In genomic region chr4:22186422-22186821, GRCm38 (mm10) we compare ENCODE assay signal across 18 mouse cellular contexts.
DNase-seq lines count a peak whose midpoint lies in the region; ATAC-seq and TF ChIP-seq lines count a peak whose summit lies in the region.
"Had no signal": no experiment of that assay in that cellular context is flagged by ENCODE, and none has a peak within 500 bp of the region (broad histone marks: within the 10 kb centered on the region; RNA-seq: fewer than 3 reads in every experiment).

No protein-coding gene starts in this region.

- H3K27me3 ChIP-seq in hindbrain, embryonic 10.5 days (ENCODE audit: insufficient read depth, poor library complexity, severe bottlenecking), result no peaks in the 10 kb centered on the region
- no peaks in the 10 kb centered on the region for H3K27me3 ChIP-seq in hindbrain, postnatal 0 days (ENCODE audit: insufficient read depth, low read length)
- no peaks in the 10 kb centered on the region for H3K27me3 ChIP-seq in neural tube, embryonic 15.5 days (replicated peaks)
- H3K27me3 ChIP-seq in liver, embryonic 11.5 days (replicated peaks; ENCODE audit: control insufficient read depth, insufficient read depth, low read length), result no peaks in the 10 kb centered on the region
- H3K27me3 ChIP-seq: embryonic facial prominence, embryonic 12.5 days; forebrain, embryonic 15.5 days; intestine, embryonic 15.5 days; stomach, embryonic 15.5 days had no signal

- H3K4me1 ChIP-seq in hindbrain, embryonic 10.5 days (replicated peaks), result peaks cover 14% of the 10 kb centered on the region
- H3K4me1 ChIP-seq in hindbrain, postnatal 0 days (ENCODE audit: insufficient read depth, low read length), result no peaks in the 10 kb centered on the region
- no peaks in the 10 kb centered on the region for H3K4me1 ChIP-seq in neural tube, embryonic 15.5 days
- no peaks in the 10 kb centered on the region for H3K4me1 ChIP-seq in liver, embryonic 11.5 days (replicated peaks; ENCODE audit: control insufficient read depth, insufficient read depth, low read length)
- H3K4me1 ChIP-seq: embryonic facial prominence, embryonic 12.5 days; intestine, embryonic 15.5 days; stomach, embryonic 15.5 days had no signal

- peak; percentile 49 for DNase-seq in hindbrain, embryonic 10.5 days (ENCODE audit: low spot score)
- no peak for DNase-seq in hindbrain, postnatal 0 days (ENCODE audit: low spot score)
- DNase-seq in neural tube, embryonic 10.5 days (ENCODE audit: extremely low spot score, low spot score), result peak; percentile 34
- peak; percentile 68 for DNase-seq in mesoderm, embryonic 11.5 days (ENCODE audit: low read depth, low spot score)
- no peak for DNase-seq in urinary bladder, postnatal 36 days (ENCODE audit: low spot score in 2 of 2)
- DNase-seq in layer of hippocampus, postnatal 10 days (ENCODE audit: low spot score in 2 of 2), result no peak
- DNase-seq in liver, embryonic 11.5 days (ENCODE audit: low spot score), result no peak
- DNase-seq: cerebellum, postnatal 25 days; kidney, postnatal 10 days; layer of hippocampus, adult 9-11 months; liver; lung, adult 18-20 months had no signal

- H3K36me3 ChIP-seq in hindbrain, embryonic 10.5 days, result no peaks in the 10 kb centered on the region
- H3K36me3 ChIP-seq in hindbrain, postnatal 0 days (ENCODE audit: insufficient read depth, low read length), result no peaks in the 10 kb centered on the region
- H3K36me3 ChIP-seq in neural tube, embryonic 15.5 days, result no peaks in the 10 kb centered on the region
- H3K36me3 ChIP-seq in liver, embryonic 11.5 days (ENCODE audit: control insufficient read depth, insufficient read depth, low read length), result no peaks in the 10 kb centered on the region
- H3K36me3 ChIP-seq: embryonic facial prominence, embryonic 12.5 days; forebrain, embryonic 15.5 days; intestine, embryonic 15.5 days; stomach, embryonic 15.5 days had no signal

- no peak overlapping the region for H3K4me3 ChIP-seq in hindbrain, embryonic 10.5 days
- H3K4me3 ChIP-seq in hindbrain, postnatal 0 days (ENCODE audit: low read length), result no peak overlapping the region
- no peak overlapping the region for H3K4me3 ChIP-seq in neural tube, embryonic 15.5 days (replicated peaks)
- no peak overlapping the region for H3K4me3 ChIP-seq in liver, embryonic 11.5 days (ENCODE audit: low read depth, low read length)
- H3K4me3 ChIP-seq: embryonic facial prominence, embryonic 12.5 days; forebrain, embryonic 15.5 days; intestine, embryonic 15.5 days; stomach, embryonic 15.5 days had no signal

- no peak overlapping the region for H3K4me2 ChIP-seq in hindbrain, postnatal 0 days (ENCODE audit: low read depth, low read length)
- no peak overlapping the region for H3K4me2 ChIP-seq in neural tube, embryonic 15.5 days
- no peak overlapping the region for H3K4me2 ChIP-seq in liver, embryonic 11.5 days
- H3K4me2 ChIP-seq: embryonic facial prominence, embryonic 12.5 days; forebrain, embryonic 15.5 days; heart, embryonic 11.5 days; intestine, embryonic 15.5 days; stomach, embryonic 15.5 days had no signal

- H3K9me3 ChIP-seq in hindbrain, embryonic 10.5 days, result no peaks in the 10 kb centered on the region
- no peaks in the 10 kb centered on the region for H3K9me3 ChIP-seq in hindbrain, postnatal 0 days (ENCODE audit: low read length)
- no peaks in the 10 kb centered on the region for H3K9me3 ChIP-seq in neural tube, embryonic 15.5 days (replicated peaks)
- no peaks in the 10 kb centered on the region for H3K9me3 ChIP-seq in liver, embryonic 11.5 days (ENCODE audit: control insufficient read depth, low read length)
- H3K9me3 ChIP-seq: embryonic facial prominence, embryonic 12.5 days; forebrain, embryonic 15.5 days; intestine, embryonic 15.5 days; stomach, embryonic 15.5 days had no signal

- H3K27ac ChIP-seq in hindbrain, embryonic 10.5 days, result no peak overlapping the region
- no peak overlapping the region for H3K27ac ChIP-seq in hindbrain, postnatal 0 days
- H3K27ac ChIP-seq in neural tube, embryonic 15.5 days (replicated peaks), result no peak overlapping the region
- H3K27ac ChIP-seq in liver, embryonic 11.5 days (ENCODE audit: low read depth, low read length), result no peak overlapping the region
- H3K27ac ChIP-seq: embryonic facial prominence, embryonic 12.5 days; forebrain, embryonic 15.5 days; intestine, embryonic 15.5 days; stomach, embryonic 15.5 days had no signal

- ATAC-seq in hindbrain, postnatal 0 days, result no peak
- no peak for ATAC-seq in neural tube, embryonic 15.5 days (ENCODE audit: low FRiP score)
- no peak for ATAC-seq in liver, embryonic 11.5 days (replicated peaks; ENCODE audit: low FRiP score)
- ATAC-seq: forebrain, embryonic 15.5 days; intestine, embryonic 15.5 days had no signal

- no peak overlapping the region for H3K9ac ChIP-seq in hindbrain, postnatal 0 days (replicated peaks; ENCODE audit: low read length)
- no peak overlapping the region for H3K9ac ChIP-seq in neural tube, embryonic 15.5 days (replicated peaks)
- H3K9ac ChIP-seq in liver, embryonic 11.5 days (ENCODE audit: low read depth, low read length), result no peak overlapping the region
- H3K9ac ChIP-seq: embryonic facial prominence, embryonic 12.5 days; forebrain, embryonic 15.5 days; intestine, embryonic 15.5 days; stomach, embryonic 15.5 days had no signal

- no peak for TF ChIP-seq CTCF in hindbrain, postnatal 0 days (IDR thresholded peaks at IDR 0.05; ENCODE audit: low read depth)

- 49% methylated on average over 1 of the region's 1 CpGs for WGBS in hindbrain, embryonic 10.5 days
- 37% methylated on average over 1 of the region's 1 CpGs for WGBS in hindbrain, postnatal 0 days
- 33% methylated on average over 1 of the region's 1 CpGs for WGBS in neural tube, embryonic 15.5 days
- 76% methylated on average over 1 of the region's 1 CpGs for WGBS in liver, embryonic 11.5 days

Comparison
In these comparisons a context has a peak if more than half of its experiments do, and no peak if none do; other contexts are left out.
1. DNase-seq: peak in hindbrain, embryonic 10.5 days (single experiment), neural tube, embryonic 10.5 days (single experiment) and mesoderm, embryonic 11.5 days (single experiment); none in hindbrain, postnatal 0 days (single experiment), urinary bladder, postnatal 36 days (0 of 2), layer of hippocampus, postnatal 10 days (0 of 2) and liver, embryonic 11.5 days (single experiment).